In genomic region chr8:126615765-126616164, GRCm38 (mm10) we compare ENCODE assay signal across 8 mouse cellular contexts. TPM values are rescaled to one million over a fixed set of nuclear protein-coding genes. Genes with fewer than 3 reads are reported as not detected.
DNase-seq lines count a peak whose midpoint lies in the region; ATAC-seq lines count a peak whose summit lies in the region.

No protein-coding gene starts in this region.

- no peak overlapping the region for H3K9ac ChIP-seq in embryonic facial prominence, embryonic 14.5 days (ENCODE audit: low read depth, low read length)
- no peak overlapping the region for H3K9ac ChIP-seq in liver, embryonic 12.5 days
- no peak overlapping the region for H3K9ac ChIP-seq in stomach, embryonic 14.5 days (replicated peaks; ENCODE audit: low read depth, low read length)

- no peaks in the 10 kb centered on the region for H3K9me3 ChIP-seq in embryonic facial prominence, embryonic 14.5 days (ENCODE audit: control insufficient read depth, low read length)
- H3K9me3 ChIP-seq in liver, embryonic 12.5 days (replicated peaks), result no peaks in the 10 kb centered on the region
- H3K9me3 ChIP-seq in stomach, embryonic 14.5 days (ENCODE audit: control insufficient read depth, low read depth, low read length), result no peaks in the 10 kb centered on the region

- peaks cover 21% of the 10 kb centered on the region for H3K4me1 ChIP-seq in embryonic facial prominence, embryonic 14.5 days (ENCODE audit: control insufficient read depth, insufficient read depth, low read length)
- H3K4me1 ChIP-seq in liver, embryonic 12.5 days, result peaks cover 44% of the 10 kb centered on the region
- peaks cover 15% of the 10 kb centered on the region; the same call in 1 of the 2 replicates for H3K4me1 ChIP-seq in stomach, embryonic 14.5 days (ENCODE audit: control insufficient read depth, insufficient read depth, low read length)

- no peak overlapping the region for H3K4me2 ChIP-seq in embryonic facial prominence, embryonic 14.5 days (ENCODE audit: low read depth, low read length)
- H3K4me2 ChIP-seq in liver, embryonic 12.5 days, result peak overlapping the region; percentile 46
- H3K4me2 ChIP-seq in stomach, embryonic 14.5 days (replicated peaks; ENCODE audit: low read depth, low read length), result no peak overlapping the region

- H3K27me3 ChIP-seq in embryonic facial prominence, embryonic 14.5 days (replicated peaks; ENCODE audit: control insufficient read depth, insufficient read depth, low read length), result no peaks in the 10 kb centered on the region
- no peaks in the 10 kb centered on the region for H3K27me3 ChIP-seq in liver, embryonic 12.5 days (replicated peaks)
- no peaks in the 10 kb centered on the region for H3K27me3 ChIP-seq in stomach, embryonic 14.5 days (ENCODE audit: control insufficient read depth, insufficient read depth, low read length)

- H3K27ac ChIP-seq in embryonic facial prominence, embryonic 14.5 days (replicated peaks; ENCODE audit: low read depth, low read length), result peak overlapping the region; percentile 44; the same call in 1 of the 2 replicates
- peak overlapping the region; percentile 10; the same call in 1 of the 2 replicates for H3K27ac ChIP-seq in liver, embryonic 12.5 days
- H3K27ac ChIP-seq in stomach, embryonic 14.5 days (ENCODE audit: low read length), result peak overlapping the region; percentile 39; the same call in 1 of the 2 replicates

- no peak overlapping the region for H3K4me3 ChIP-seq in embryonic facial prominence, embryonic 14.5 days (ENCODE audit: low read depth, low read length)
- H3K4me3 ChIP-seq in liver, embryonic 12.5 days, result no peak overlapping the region
- no peak overlapping the region for H3K4me3 ChIP-seq in stomach, embryonic 14.5 days (ENCODE audit: low read depth, low read length)

- DNase-seq in urinary bladder, adult 18-20 months (ENCODE audit: low spot score in 2 of 2), result peak; percentile 35 to 79
- DNase-seq in urinary bladder, postnatal 10 days (ENCODE audit: low spot score), result no peak
- DNase-seq in embryonic facial prominence, embryonic 14.5 days (ENCODE audit: low spot score), result no peak
- DNase-seq in layer of hippocampus, adult 18-20 months (ENCODE audit: low spot score in 2 of 2), result no peak
- DNase-seq in left cerebral cortex, postnatal 4 days, result no peak

- no peaks in the 10 kb centered on the region for H3K36me3 ChIP-seq in embryonic facial prominence, embryonic 14.5 days (ENCODE audit: control insufficient read depth, insufficient read depth, low read length)
- H3K36me3 ChIP-seq in liver, embryonic 12.5 days, result no peaks in the 10 kb centered on the region
- no peaks in the 10 kb centered on the region for H3K36me3 ChIP-seq in stomach, embryonic 14.5 days (ENCODE audit: control insufficient read depth, insufficient read depth, low read length)

- 0 out of 2 replicates have a peak, but pooled peaks have one; percentile 10 for ATAC-seq in embryonic facial prominence, embryonic 14.5 days (ENCODE audit: low read depth)
- ATAC-seq in inflammation-experienced regulatory T-cells, adult 6 months, result peak; percentile 81
- peak; percentile 56 for ATAC-seq in liver, embryonic 12.5 days
- peak; percentile 56; the same call in 1 of the 2 replicates for ATAC-seq in stomach, embryonic 14.5 days (ENCODE audit: insufficient number of reproducible peaks, insufficient read depth, low FRiP score, low read depth)

- intact Hi-C loops in left cerebral cortex, postnatal 4 days (cut with DNase I), result no loop called here

- 54% methylated on average over 9 of the region's 9 CpGs for WGBS in embryonic facial prominence, embryonic 14.5 days
- 30% methylated on average over 9 of the region's 9 CpGs for WGBS in liver, embryonic 12.5 days (ENCODE audit: insufficient replicate concordance)
- 49% methylated on average over 9 of the region's 9 CpGs for WGBS in stomach, embryonic 14.5 days

RNA-seq across cellular contexts. Expression of gene Irf2bp2, which starts 22.0 kb away (rescaled TPM):
- polyA plus RNA-seq in embryonic facial prominence, embryonic 14.5 days (2014; fragmentation: Nextera tagmentation; extraction: Ambion mirVana), result 10.6 and 10.7 TPM in 2 replicates
- 10 to 100 TPM; 16.7 to 25.3 (median 24.5) TPM for polyA plus RNA-seq in inflammation-experienced regulatory T-cells, adult 6 months (2017; shearing (Covaris generic))
- 5.5 and 5.6 TPM in 2 replicates for polyA plus RNA-seq in liver, embryonic 12.5 days (2016; fragmentation: Nextera tagmentation; extraction: Ambion mirVana)
- 9.7 and 10.0 TPM in 2 replicates for polyA plus RNA-seq in stomach, embryonic 14.5 days (2014; fragmentation: Nextera tagmentation; extraction: Ambion mirVana)
- total RNA-seq in layer of hippocampus, adult 18-20 months (2021), result 10 to 100 TPM; 62.6 to 73.0 TPM
- 10 to 100 TPM; 52.6 to 53.0 TPM for total RNA-seq in left cerebral cortex, postnatal 4 days (2021)

Comparison
In these comparisons a context has a peak if more than half of its experiments do, and no peak if none do; other contexts are left out.
1. DNase-seq: peak in urinary bladder, adult 18-20 months (2 of 2); none in urinary bladder, postnatal 10 days (single experiment), embryonic facial prominence, embryonic 14.5 days (single experiment), layer of hippocampus, adult 18-20 months (0 of 2) and left cerebral cortex, postnatal 4 days (single experiment).
2. ATAC-seq: peak in every context shown above with its lines; median percentile 81 in inflammation-experienced regulatory T-cells, adult 6 months; 56 in liver, embryonic 12.5 days; 56 in stomach, embryonic 14.5 days; 10 in embryonic facial prominence, embryonic 14.5 days.
3. Peak in every context shown above with its lines, with median percentiles within 50 percentile points of each other: H3K27ac ChIP-seq.